Mouse (Mus musculus) retina, embryonic 14.5 days (tissue): ENCODE data around the gene Serpina1e.

Source experiments
- DNase-seq: peaks from one replicate; pipeline ENCODE4 v3.0.0-alpha.2; 2015; ENCODE audit warnings: low spot score

The Serpina1e gene

GRCm38 (mm10) chr12:103958798-103959197, at the start of gene Serpina1e:
Gene Serpina1e, minus strand, starts transcription at chr12:103958975.
- no peak for DNase-seq

GRCm38 (mm10) chr12:104004689-104005088, 45.9 kb upstream of the Serpina1e start:
- DNase-seq = no peak

- no peak for DNase-seq
Observed at GRCm38 (mm10) chr12:104003238-104003612, 44.5 kb upstream of the Serpina1e start.

GRCm38 (mm10) chr12:104002569-104003237, 43.9 kb upstream of the Serpina1e start:
- no peak for DNase-seq

GRCm38 (mm10) chr12:104000594-104000993, 41.8 kb upstream of the Serpina1e start:
- DNase-seq = no peak

GRCm38 (mm10) chr12:103999611-104000010, 40.8 kb upstream of the Serpina1e start:
- DNase-seq = no peak

- DNase-seq = no peak
Observed at GRCm38 (mm10) chr12:103996513-103996912, 37.7 kb upstream of the Serpina1e start.

- peak; percentile 80 for DNase-seq
Observed at GRCm38 (mm10) chr12:103995292-103996072, 36.7 kb upstream of the Serpina1e start.

- no peak for DNase-seq
Observed at GRCm38 (mm10) chr12:103992945-103993344, 34.2 kb upstream of the Serpina1e start.

GRCm38 (mm10) chr12:103989857-103990256, 31.1 kb upstream of the Serpina1e start, which contains the start of gene Serpina11:
Gene Serpina11, minus strand, starts transcription at chr12:103989957.
- DNase-seq = no peak

GRCm38 (mm10) chr12:103989514-103989767, 30.7 kb upstream of the Serpina1e start:
- no peak for DNase-seq

- DNase-seq = no peak
Observed at GRCm38 (mm10) chr12:103988754-103989513, 30.2 kb upstream of the Serpina1e start.

GRCm38 (mm10) chr12:103985868-103986267, 27.1 kb upstream of the Serpina1e start:
- no peak for DNase-seq

GRCm38 (mm10) chr12:103984935-103985334, 26.2 kb upstream of the Serpina1e start:
- peak; percentile 49 for DNase-seq

GRCm38 (mm10) chr12:103981646-103982360, 23.0 kb upstream of the Serpina1e start:
- no peak for DNase-seq

GRCm38 (mm10) chr12:103978294-103978693, 19.5 kb upstream of the Serpina1e start:
- DNase-seq = no peak

GRCm38 (mm10) chr12:103977846-103978245, 19.1 kb upstream of the Serpina1e start:
- peak; percentile 74 for DNase-seq

GRCm38 (mm10) chr12:103977060-103977459, 18.3 kb upstream of the Serpina1e start:
- DNase-seq = peak; percentile 17

- DNase-seq = no peak
Observed at GRCm38 (mm10) chr12:103971080-103971479, 12.3 kb upstream of the Serpina1e start.

- no peak for DNase-seq
Observed at GRCm38 (mm10) chr12:103969577-103970116, 10.9 kb upstream of the Serpina1e start.

GRCm38 (mm10) chr12:103966761-103967160, 8.0 kb upstream of the Serpina1e start:
- DNase-seq = no peak

GRCm38 (mm10) chr12:103963288-103963687, 4.5 kb upstream of the Serpina1e start:
- DNase-seq = no peak
